Mouse (Mus musculus) small intestine, adult 2 months (tissue): ENCODE results near the gene Shisal2a.

ENCODE experiments used
- CTCF ChIP-seq: fragments of 200-500 bp; IDR thresholded peaks from 2 replicates; pipeline ENCODE4 v1.5.1; 2012; ENCODE audit warnings: low read depth, mild to moderate bottlenecking, control low read depth, inconsistent platforms, low read length, moderate library complexity, mixed read lengths; ENCODE audit not compliant: insufficient replicate concordance, insufficient read length; ENCODE audit errors: extremely low read depth
- POLR2A ChIP-seq: fragments of 200-500 bp; IDR thresholded peaks from 2 replicates; pipeline ENCODE4 v1.6.1; 2012; ENCODE audit warnings: low read depth, mild to moderate bottlenecking, control low read depth, inconsistent platforms, low read length, moderate library complexity

DNA sequence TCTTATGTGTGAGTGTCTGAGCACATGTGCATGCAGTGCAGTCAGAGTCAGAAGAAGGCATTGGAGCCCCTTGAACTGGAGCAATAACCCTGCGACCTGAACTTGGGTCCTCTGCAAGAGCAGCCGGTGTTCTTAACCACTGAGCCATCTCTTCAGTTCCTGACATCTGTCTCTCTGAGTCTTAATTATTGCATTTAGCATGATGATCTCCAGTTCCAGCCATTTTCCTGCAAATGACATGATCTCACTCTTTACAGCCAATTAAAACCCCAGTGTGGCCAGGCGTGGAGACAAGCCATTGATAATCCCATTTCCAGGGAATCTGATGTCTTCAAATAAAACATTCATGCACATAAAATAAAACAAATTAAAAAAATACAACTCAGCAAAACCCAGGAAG, 5.6 kb upstream of the Shisal2a start:
- TF ChIP-seq CTCF (no peak), POLR2A (no peak)
